Mouse (Mus musculus): ENCODE data around the gene Coa6. TPM values are rescaled to one million over a fixed set of nuclear protein-coding genes. Genes with fewer than 3 reads are reported as not detected.
A peak's percentile ranks its signal among the peaks of the same experiment; 100 is the strongest.

The Coa6 gene
- total and polyA plus RNA-seq, 3 experiments, result 25.5 to 62.6 (median 37.6) TPM

- no peak for DNase-seq
Observed at GRCm38 (mm10) chr8:126464071-126464470, 41.8 kb downstream of the Coa6 start.

- DNase-seq, result no peak
Observed at GRCm38 (mm10) chr8:126473802-126474298, 51.5 kb downstream of the Coa6 start.

GRCm38 (mm10) chr8:126474299-126475187 is 52.2 kb downstream of the Coa6 start, which contains the start of gene Tarbp1:
Gene Tarbp1, minus strand, starts transcription at chr8:126475065.
- DNase-seq, result peak; percentile 95

Other genes with a start within 250 kb of the Coa6 start
- 1 to 10 TPM in 1 of 2 experiments, under 1 TPM in 1; 0.41 to 1.3 TPM for gene Slc35f3, start 124.0 kb upstream of the Coa6 start, total RNA-seq (2021)
- gene Slc35f3, start 124.0 kb upstream of the Coa6 start, polyA plus RNA-seq (2012; rRNA removed), result 0.56 and 0.61 TPM in 2 replicates
- gene Tarbp1, start 52.5 kb downstream of the Coa6 start, total RNA-seq (2021), result 1 to 10 TPM; 4.8 to 5.0 TPM
- gene Tarbp1, start 52.5 kb downstream of the Coa6 start, polyA plus RNA-seq (2012; rRNA removed), result 3.8 and 4.1 TPM in 2 replicates
- 10 to 100 TPM; 89.4 to 92.0 TPM for gene Irf2bp2, start 171.5 kb downstream of the Coa6 start, total RNA-seq (2021)
- 111 and 120 TPM in 2 replicates for gene Irf2bp2, start 171.5 kb downstream of the Coa6 start, polyA plus RNA-seq (2012; rRNA removed)